Mouse (Mus musculus): ENCODE results near the gene Rrbp1.

The Rrbp1 gene

GRCm38 (mm10) chr2:143914760-143915599, 96.1 kb downstream of the Rrbp1 start, which contains the start of gene Dstn:
Dstn (plus strand) TSS chr2:143915320.
- DNase-seq, result peak; percentile 97

DNA sequence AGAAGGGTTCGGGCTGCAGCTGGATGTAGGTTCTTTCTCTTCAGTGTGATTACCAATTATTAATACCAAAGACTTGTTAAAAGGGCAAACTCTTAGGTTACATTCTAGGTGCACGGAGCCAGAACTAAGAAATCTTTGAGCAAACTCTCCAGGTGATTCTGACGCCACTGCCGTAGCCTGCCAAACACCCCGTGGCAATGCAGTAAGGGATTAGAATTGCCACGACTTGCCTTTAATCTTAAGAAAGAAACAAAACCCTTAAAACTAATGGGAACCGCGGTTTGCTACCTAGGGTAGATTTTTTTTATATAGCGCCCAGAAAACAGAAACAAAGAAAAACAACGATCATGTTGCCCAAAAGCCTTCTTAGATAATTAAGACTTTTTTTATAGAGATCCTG, 96.8 kb downstream of the Rrbp1 start:
- no peak for DNase-seq

DNA sequence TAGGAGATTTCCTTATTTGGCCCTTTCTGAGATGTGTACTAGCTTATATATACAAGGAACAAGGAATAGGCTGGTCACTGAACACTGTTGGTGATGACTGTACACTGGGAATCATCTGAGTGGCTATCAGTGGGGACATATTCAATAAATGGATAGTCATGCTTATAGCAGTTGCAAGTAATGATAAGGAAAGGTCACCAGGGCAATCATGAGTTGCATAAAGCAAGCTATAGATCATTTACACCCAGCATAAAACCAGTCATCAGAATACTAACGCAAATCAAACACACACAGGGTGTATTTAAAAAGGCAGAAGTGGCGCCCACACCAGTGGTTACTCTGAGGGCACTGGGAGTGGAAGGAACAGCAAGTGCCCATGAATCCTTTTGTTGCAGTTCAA, 98.9 kb downstream of the Rrbp1 start:
- DNase-seq, result no peak

DNA sequence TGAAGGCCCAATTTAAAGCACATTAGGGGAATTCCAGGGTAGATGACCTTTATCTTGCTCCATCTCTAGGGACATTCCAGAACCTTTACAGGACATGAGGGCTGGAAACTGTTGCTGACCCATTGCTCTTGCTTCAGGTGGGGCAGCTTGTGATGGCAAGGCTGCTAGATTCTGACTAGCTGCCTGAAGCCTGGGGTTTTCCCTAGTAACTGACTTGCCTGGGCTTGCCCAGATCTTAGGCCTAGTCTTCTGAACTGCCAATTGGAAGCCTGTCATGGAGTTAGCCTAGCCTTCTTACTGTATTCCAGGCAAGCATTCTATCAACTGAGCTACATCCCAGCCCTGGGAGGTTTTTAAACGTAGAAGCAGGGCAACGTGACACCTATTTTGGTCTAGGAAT, 101.8 kb downstream of the Rrbp1 start:
- DNase-seq, result no peak

DNA sequence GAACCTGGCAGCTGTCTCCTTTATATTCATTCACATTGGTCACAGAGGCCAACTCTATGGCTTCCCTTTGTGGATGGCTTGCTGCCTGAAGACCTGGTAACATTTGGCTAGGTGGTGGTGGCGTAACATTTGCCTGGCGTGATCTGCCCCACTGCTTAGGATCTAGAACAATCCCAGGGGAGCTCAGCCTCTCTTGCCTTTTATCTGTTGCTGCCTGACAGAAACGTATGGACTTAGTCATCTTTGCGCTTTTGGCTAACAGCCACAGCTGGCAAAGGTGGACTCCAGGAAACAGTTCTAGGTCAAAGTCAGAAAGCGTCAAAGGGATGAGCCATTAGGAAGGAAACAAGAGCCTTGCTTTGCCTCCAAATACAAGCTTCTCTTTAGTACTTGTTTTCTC, 106.2 kb downstream of the Rrbp1 start:
- no peak for DNase-seq

DNA sequence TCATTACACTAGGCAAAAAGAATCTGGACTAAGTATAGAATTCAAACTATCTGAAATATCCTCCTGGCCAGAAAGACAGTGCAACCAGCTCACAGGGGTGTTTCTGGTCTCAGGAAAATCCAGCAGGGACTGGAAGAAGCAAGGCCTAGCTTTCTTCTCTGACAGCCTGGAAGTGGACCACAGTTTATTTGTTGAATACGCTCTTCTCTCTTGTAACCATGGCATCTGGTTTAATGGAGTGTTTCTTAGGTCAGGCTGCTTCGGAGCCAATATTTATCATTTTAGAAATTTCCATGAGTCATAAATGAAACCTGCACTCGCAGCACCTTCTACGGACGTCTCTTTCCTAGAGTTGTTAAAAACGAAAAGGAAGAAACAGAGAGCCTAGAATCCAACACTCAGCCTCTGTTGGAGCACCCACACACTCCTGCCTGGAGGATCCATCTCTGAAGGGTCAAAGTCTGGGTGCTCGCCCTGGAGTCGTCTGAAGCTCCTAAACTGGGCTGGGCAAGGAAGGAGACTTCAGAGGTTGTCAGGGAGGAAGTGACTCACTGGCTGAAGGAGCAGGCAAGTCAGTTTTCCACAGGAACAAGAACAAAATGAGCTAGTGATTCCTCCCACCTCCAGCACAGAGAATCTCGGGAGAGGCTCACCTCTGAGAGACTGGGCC, 107.6 kb downstream of the Rrbp1 start:
- DNase-seq, result peak; percentile 20 to 46

DNA sequence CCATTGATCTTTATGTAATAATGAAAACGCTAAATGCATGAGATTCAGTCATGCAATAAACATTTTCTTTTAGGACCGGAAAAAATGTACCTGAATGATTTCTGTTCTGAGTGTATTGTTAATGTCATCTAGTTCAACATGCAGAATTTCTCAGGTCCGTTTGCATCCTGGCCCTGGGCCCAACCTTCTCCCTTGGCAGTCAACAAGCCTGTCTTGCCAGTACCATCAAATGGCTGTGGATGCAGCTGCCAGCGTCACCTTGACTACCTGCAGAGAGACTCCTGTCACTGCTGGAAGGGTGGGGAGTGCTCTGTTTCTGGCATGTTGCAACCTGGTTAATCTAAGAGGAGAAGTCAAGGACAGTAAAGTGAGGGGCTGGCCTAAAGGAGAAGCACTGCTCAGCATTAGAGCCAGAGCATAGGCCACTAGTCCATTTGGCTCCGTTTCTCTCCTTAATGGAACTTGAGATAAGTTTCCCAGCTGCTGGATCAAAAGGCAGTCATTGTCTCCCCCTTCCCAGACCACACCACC, 110.2 kb downstream of the Rrbp1 start:
- peak; percentile 48 to 66 for DNase-seq

DNA sequence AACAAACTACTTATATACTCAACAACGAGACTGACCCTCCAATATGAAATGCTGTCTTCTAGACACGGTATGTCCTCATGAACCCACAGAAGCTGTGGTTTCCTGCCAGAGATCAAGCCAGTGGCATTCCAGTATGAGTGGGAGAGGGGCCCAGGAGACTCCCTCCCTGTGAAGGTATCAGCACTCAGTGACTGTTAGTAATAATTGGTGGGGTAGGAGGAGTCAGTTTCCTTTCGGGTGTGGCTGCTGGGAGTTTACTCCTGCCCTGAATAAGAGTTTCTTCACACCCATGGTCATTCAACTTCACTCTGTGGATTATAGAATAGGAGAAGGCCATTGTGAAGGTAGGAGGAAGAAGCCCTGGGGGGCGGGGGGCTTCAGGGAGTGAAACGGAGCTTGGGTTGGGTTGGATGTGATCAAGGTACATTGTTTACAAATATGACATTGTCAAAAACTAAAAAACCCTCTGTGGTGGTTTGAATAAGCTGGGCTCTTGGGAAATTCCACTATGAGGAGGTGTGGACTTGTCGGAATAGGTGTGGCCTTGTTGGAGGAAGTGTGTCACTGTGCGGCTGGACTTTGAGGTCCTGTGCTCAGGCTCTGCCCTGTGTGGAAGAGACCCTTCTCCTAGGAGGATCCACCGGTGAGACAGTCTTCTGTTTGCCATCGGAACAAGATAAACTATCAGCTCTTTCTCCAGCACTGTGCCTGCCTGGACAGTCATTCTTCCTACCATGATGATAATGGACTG, 111.4 kb downstream of the Rrbp1 start:
- DNase-seq, result no peak
